Mouse (Mus musculus): ENCODE data around the gene Gm28043.
"Not testable (repeated sequence)": the region's sequence is repeated elsewhere in the genome, so short reads cannot be mapped to it uniquely, and the experiment has no call there.

Gm28043 gene

DNA sequence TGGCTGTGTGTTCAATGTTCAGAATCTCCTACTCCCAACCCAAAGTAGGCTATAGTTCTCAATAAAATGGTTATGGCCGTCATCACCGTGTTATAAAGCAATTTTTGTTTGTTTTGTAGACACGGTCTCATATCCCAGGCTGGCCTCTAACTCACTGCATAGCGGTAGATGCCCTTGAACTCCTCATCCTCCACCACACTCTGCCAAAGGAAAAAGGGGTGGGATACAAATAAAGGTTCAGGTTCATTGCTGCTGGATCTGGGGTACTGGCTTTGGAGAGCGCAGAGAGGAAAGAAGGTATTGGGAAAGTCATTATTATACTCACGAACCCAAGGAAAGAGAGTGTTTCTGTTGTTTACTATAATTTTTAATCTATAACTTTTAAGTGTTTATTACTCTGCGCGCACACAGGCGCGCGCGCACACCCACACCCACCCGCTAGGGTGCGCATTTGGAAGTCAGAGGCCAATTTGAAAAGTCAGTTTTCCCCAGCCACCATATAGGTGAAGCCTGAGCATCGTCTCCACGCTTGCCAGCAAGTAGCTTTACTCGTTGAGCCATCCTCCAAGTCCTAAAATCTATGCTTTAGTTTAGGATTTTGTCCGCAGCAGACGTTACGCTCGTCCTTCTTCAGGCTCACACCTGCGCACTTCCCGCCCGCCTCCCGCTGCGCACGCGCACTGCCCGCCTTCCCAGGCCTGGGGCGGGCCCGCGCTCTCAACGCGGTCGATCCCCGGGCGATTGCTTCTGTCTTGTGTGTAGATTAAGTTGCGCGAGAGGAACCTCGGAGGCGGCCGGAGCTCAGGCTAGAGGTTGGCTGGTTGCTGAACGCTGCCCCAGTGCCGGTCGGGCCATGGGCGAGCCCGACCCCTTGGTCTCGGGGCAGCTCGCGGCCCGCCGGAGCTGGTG is at the start of gene Gm28043, which contains the start of gene Rnf8:
TSS of gene Gm28043 (plus strand) at position 762 of the 909 bp plus-strand sequence.
TSS of gene Rnf8 (plus strand) at position 676 of the 909 bp plus-strand sequence.
- peak; percentile 92 to 94 for DNase-seq (ENCODE audit: low spot score in 2 of 2)

DNA sequence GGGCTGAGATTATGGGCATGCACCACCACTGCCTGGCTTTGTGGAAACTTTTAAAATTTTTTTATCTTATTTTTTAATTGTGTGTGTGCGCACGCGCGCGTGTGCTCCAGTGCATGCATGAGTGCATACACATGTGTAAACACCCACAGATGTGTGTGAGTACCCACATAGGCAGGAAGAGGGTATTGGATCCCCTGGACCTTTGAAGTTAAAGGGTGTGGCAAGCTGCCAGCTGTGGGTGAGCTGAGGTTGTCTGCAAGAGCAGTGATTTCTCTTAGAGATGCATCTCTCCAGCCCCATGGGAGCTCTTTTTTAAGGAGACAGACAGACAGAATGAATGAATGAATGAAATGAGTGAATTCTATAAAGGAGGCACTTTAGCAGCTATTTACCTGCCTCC is 49.2 kb upstream of the Gm28043 start:
- no peak for DNase-seq (ENCODE audit: low spot score in 2 of 2)

DNA sequence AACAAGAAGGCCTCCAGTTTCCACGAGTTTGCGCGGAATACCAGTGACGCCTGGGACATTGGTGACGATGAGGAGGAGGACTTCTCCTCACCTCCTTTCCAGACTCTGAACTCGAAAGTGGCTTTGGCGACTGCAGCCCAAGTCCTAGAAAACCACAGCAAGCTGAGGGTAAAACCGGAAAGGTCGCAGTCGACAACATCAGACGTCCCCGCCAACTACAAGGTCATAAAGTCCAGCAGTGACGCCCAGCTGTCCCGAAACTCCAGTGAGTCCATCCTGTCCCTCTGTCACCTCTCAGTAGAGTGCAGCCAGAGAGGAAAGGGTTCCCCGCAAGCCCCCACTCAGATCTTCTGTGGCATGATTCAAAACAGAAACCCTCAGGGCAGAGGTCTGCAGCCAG is 46.2 kb upstream of the Gm28043 start:
- DNase-seq (ENCODE audit: low spot score in 2 of 2), result no peak

DNA sequence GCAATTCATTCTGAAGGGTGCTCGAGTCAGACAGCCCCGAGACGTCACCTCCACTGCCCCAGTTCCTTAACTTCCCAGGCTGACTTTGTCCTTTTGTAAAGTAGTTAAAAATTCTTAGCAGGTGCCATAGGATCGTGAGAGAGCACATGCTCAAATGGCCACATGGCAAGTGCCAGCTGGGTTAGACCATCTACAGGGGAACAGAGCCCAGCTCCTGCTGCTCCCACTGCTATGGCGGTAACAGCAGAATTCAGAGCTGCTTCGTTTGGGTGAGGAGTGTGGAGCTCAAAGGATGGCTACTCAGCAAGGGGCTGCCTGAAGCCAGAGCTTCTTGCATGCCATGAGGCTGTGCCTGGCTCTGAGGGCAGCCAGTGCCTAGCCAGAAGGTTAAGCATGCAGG is 44.8 kb upstream of the Gm28043 start:
- DNase-seq (ENCODE audit: low spot score in 2 of 2), result no peak

DNA sequence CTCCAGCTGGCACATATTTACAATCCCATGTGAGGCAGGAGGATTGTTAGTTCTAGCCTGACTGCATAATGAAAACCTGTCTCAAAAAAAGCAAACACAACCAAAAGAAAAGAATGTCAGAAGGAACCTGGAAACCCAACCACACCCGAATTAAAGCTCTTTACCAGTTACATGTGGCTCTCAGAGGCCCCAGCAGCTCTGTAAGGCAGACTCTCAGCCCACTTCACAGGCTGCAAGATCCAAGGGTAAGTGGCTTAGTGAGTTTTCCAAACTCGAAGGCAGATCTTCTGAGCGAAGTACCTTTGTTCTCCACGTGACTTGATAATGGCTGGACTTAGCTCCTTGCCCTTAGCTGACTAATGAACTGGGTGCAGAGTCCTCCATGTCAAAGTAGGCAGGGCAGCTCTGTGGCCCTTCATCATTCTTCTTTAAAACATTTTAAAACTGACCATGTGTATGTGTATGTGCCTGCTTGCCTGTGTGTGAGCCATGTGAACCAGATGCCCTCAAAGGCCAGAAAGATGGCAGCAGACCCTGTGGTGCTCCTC is 35.0 kb upstream of the Gm28043 start:
- no peak for DNase-seq (ENCODE audit: low spot score in 2 of 2)

DNA sequence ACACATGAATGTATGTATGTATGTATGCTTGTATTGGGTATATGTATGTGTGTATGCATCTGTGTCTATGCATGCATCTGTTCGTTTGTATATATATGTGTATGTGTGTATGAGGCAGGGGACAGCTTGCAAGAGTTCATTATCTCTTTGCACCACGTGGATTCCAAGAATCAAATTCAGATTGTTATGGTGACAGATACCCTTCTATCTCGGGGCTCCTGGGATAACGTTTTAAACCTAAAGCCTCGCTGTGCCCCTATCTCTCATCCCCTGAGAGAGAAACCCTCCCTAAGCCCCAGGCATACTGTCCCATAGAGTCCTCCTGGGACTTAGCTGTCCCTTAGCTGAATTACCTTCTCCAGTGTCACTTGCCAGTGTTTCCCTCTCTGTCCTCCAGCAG is 31.1 kb upstream of the Gm28043 start:
- no peak for DNase-seq (ENCODE audit: low spot score in 2 of 2)

DNA sequence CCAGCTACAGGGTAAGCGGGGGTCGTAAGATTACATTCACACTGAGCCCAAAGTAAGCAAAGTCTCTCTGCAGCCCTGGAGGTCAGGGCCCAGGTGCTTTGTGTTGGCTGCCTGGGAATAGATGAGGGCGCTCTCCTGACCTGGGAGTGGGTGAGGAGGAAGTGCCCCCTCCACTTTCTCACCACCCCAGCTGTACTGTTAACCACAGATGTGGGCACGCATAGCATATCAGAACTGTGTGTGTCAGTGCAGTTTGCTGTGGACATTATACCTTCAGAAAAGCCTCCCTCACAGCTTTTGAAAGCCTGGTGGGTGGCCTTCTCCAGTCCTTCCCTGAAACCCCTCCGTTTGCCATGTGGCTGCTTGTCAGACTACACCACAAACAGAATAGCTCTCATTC is 30.4 kb upstream of the Gm28043 start:
- no peak for DNase-seq (ENCODE audit: low spot score in 2 of 2)

DNA sequence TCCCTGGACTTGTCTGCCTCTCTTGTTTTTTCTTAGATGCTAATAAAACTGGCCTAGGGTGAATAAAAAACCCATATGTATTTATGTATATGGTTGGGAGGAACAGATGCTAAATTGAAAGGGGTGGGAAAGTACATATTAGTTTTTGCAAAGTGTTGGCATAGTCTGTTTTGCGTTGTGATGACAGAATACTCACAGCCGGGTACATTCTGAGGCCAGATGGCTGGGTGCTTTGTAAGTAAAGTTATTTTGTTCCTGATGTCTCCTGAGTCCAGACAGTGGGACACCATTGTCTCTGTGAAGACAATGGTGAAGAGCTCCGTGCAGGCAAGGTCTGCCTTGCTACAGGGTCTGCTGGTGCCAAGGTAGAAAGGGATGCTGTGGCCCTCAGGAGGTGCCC is 29.9 kb upstream of the Gm28043 start:
- no peak for DNase-seq (ENCODE audit: low spot score in 2 of 2)

DNA sequence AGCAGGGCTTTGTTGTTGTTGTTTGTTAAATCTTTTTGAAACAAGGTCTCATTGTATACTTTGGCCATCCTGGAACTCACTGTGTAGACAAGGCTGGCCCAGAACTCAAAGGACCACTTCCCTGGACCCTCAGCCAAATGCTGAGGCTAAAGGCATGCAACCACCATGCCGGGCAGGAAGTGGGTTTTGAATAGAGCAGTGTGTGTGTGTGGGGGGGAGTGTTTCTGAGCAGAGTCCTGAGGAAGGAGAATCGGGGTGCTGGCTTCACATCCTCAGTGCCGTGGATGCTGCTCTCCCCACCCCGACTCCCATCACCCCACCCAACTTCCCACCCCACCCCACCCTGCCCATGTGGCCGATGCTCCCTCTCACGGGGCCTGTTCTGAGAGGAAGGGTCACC is 29.2 kb upstream of the Gm28043 start:
- no peak for DNase-seq (ENCODE audit: low spot score in 2 of 2)

DNA sequence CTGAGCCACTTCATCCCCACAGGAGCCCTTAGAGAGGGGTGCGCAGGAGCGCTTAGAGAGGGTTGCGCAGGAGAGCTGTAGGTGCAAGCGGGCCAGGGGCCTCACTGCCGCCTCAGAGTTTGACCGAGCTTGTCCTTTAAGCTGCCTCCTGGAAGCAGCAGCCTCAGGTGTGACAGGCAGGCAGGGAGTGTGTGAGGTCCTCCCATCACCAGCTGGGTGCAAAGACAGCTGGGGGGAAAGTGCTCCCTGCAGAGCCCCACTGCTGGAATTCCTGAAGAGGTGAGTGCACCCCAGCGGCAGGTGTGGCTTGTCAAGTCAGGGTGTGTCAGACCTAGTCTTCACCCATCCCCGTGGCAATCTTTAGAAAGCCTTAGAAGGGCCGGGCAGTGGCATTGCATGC is 27.8 kb upstream of the Gm28043 start:
- DNase-seq (ENCODE audit: low spot score in 2 of 2), result no peak

DNA sequence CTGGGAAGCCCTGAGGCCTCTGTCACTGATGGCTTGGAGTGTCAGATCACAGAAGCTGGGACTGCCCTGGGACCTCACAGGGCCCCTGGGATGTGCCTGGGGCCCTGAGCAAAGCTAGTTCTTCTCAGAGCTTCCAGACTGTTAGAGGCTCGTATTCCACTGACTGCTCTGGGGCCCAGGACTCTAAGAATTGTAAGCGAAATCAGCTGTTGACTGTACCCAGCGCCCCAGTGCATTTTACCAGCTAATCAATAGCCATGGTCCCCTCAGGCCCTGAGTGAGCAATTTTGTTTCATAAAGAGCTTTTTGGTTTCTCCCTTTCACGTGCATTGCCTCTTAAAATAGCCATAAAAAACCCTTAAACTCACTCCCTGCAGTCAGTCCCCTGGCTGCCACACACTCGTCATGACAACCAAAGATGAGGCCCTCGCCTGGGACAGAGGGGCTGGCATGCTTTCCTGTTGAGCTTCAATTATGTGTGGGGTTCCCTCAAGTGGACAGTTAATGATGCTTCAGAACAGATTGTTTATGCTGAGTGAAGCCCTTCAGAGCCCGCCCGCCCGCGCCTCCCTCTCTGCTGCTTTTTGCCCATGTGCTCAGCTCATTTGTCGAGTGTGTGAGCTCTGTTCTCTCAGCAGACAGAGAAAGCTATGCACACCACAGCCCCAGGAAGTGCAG is 25.3 kb upstream of the Gm28043 start:
- no peak for DNase-seq (ENCODE audit: low spot score in 2 of 2)

DNA sequence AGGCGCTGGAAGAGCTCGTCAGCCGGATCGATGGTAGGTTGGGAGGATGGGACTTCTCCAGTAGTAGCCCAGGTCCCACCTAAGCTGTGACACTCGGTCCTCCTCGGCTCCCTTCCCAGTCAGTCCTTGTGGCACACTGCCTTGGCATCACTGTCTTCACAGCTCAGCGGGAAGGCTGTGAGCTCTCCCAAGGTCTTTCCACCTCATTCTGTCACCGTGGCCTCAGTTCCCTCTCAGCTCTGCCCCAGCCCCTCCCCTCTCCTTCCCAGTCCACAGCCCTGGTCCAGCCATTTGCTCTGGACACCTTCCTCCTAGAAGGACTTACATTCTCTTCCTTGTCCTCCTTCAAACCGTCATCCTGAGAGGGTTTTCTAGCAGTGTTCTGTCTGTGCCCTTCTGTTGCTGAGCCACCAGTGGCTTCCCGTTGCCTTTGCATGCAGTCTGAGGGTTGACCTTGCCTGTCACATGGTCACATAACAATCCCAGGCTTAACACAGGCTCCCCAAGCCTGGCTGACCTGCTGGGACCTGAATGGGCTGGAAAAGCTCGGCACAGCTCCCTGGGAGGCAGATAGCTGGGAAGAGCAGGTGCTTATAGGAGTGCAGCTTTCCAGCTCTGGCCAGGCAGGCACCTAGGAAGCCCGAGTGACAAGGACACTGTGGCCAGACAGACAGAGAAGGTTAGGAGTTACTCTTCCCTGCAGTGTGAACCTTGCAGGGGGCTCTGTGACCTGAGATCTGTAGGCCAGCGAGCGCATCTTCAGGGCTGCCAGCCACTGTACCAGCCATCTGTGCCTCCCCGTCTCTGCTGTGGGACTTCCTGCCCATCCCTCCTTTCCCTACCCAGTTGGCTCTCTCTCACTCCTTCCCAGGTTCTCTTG is 18.5 kb upstream of the Gm28043 start:
- no peak for DNase-seq (ENCODE audit: low spot score in 2 of 2)

DNA sequence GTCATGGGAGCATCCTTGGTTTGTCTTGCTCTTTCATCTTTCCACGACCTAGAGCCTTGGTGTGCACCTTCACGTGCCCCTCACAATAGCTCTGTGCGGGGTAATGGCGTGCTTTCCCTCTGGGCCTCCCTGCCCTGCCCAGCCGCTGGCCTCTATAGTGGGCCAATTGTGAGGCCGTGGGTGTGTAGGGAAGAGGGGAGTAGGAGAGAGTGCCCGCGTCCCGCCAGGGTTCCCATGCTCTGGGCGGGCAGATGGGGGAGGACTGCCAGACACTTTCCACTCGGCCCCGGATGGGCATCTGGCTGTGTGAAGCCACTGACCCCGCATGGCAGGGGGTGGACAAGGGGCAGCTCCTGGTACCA is 17.9 kb upstream of the Gm28043 start:
- no peak for DNase-seq (ENCODE audit: low spot score in 2 of 2)

DNA sequence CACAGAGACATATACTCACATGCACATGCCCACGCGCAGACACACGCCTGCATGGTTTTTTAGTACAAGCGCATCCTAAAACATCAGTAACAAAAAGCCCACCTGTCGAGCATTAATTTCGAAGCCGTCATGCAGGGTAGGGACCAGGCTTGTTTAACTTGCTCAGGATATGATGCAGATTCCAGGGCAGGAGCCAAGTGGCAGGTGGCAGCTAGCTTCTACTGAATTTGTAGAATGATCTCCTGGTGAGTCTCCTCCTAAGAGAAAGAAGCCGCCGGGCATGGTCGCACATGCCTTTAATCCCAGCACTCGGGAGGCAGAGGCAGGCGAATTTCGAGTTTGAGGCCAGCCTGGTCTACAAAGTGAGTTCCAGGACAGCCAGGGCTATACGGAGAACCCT is 15.6 kb upstream of the Gm28043 start:
- no peak for DNase-seq (ENCODE audit: low spot score in 2 of 2)

DNA sequence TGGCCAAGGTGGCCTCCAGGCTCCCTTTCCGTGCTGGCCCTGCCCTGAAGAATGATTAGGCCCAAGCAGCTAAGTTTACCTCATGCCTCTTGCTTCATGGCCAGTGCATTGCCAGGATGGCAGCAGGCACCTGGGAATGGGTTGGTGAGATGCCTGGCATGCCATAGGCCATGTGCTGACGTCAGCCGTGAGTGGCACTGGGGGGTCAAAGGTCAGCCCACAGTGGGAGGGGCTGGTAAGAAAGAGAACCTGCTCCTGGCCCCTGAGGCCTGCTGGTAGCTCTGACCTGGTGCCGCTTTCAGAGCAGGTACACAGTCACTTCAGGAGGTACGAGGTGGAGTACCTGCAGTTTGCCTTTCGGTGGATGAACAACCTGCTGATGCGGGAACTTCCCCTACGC is 15.1 kb upstream of the Gm28043 start:
- no peak for DNase-seq (ENCODE audit: low spot score in 2 of 2)

DNA sequence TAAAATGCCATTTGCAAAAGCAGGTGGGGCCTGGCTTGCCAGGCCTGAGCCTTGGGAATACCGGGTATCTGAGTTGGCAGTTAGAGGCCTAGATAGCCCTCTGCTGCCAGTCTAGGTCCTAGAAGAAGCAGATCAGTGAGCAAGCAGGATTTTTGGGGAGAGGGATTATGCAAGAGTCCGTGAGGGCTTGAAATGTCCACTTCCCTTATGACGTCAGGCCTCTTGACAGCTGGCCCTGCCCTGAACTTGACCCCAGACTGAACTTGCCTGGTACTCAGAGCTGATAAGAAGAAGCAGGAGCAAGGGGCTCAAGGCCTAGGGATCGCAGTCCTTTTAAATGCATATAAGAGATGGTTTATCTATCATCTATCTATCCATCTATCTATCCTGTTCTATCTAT is 13.3 kb upstream of the Gm28043 start:
- DNase-seq (ENCODE audit: low spot score in 2 of 2), result no peak

DNA sequence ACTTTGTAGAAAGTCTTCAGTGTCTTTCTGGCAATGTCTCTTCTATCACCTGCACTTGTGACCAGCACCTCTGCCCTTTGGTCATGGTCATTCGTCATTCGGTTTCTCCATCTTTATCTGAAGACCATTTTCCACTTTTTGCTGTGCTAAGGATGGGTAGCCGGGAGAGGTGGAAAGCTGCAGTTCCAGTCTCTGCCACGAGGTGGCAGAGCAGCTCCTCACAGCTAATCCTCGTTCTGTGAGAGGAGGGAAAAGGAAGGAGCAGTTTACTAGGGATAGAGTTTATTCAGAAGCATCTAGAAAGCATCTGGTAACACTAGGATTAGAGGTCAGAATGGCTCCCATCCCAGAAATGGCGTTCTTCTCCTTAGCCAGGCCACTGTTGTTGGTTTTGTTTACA is 11.4 kb upstream of the Gm28043 start:
- DNase-seq (ENCODE audit: low spot score in 2 of 2), result peak; percentile 62 to 84

DNA sequence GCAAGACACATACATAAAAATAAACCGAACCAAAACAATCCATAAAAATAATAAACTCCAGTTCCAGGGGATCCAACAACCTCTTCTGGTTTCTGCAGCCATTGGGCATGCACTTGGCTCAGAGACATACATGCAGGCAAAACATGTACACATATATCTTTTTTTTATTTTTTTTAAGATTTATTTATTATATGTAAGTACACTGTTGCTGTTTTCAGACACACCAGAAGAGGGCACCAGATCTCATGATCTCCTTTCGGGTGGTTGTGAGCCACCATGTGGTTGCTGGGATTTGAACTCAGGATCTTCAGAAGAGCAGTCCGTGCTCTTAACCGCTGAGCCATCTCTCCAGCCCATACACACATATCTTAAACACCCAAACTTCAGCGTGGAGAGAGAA is 1.2 kb upstream of the Gm28043 start:
- not testable (repeated sequence) for DNase-seq (ENCODE audit: low spot score in 2 of 2)

DNA sequence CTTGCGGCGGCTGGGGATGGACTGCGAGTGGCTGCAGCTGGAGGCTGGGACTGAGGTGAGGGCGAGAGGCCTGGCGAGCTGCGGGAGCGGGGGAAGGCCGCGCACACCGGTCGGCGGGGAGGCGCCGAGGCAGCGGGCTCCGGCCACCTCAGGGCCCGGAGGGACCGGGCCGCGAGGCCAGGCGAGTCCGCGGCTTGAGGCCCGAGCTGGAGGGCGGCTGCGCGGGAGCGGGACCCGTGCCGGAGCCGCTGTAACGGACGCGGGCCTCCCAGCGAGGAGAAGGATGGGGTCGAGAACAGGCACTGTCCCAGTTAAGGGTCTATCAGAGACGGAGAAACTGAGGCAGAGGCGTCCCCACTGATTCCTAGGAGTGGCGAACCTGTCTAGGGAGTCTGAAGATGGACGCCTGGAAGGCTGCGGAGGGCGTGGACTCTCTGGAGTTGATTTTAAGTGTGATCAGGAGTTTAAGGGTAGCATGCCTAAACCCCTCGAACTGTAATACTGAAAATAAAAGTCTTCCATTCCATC is 412 bp downstream of the Gm28043 start:
- DNase-seq (ENCODE audit: low spot score in 2 of 2), result no peak

DNA sequence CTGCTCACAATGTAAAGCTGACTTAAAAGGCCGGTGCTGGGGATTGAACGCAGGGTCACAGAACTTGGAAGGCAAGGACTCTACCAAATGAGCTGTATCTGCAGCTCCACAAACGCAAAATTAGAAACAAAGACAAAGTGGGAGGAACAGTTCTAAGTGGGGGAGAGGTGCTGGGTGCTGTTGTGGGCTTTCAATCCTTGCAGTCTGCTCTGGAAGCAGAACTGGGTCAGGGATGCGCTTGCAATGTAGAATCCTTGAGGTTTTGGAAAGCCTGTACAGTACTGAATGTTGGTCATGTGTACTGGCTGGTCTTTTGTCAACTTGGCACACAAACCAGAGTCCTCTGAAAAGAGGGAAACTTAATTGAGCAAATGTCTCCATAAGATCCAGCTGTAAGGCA is 940 bp downstream of the Gm28043 start:
- DNase-seq (ENCODE audit: low spot score in 2 of 2), result no peak

DNA sequence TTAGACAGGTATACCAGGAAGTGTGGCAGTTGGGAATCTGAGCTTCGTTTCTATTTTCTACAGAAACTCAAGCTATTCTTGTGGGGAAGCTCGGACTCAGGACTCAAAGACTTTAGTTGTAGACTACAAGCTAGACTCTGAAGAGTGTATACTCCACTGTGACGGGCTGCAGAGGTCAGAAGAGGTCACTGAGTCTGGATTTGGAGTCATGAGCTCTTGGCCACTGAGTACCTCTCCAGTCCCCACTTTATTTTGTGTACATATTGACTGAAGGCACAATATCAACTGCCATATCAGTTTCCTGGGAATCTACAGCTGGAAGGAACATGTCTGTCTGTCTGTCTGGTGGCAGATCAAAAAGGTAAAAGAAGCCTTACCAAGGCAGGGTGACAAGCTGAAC is 4.6 kb downstream of the Gm28043 start:
- no peak for DNase-seq (ENCODE audit: low spot score in 2 of 2)

DNA sequence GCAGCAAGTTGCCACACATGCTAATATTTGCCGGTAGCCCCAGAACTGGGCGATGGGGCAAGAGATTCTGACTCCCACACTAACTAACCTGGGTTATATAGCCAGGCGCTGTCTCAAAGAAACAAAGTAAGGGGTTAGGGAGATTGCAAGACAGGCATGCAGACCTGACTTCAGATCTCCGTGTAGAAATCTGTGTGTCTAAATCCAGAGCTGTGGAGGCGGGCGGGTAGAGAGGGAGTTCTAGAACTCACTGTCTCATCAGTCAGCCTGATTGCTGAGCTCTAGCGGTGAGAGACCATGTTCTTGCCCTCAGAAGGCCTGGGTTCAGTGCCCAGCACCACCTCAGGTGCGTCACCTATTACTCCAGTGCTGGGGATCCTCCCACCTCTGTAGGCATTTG is 8.8 kb downstream of the Gm28043 start:
- DNase-seq (ENCODE audit: low spot score in 2 of 2), result no peak
